Mouse (Mus musculus): ENCODE data around the gene Mcub.

- 0 out of 2 replicates have a peak, but pooled peaks have one; percentile 3 for TF ChIP-seq CTCF (IDR thresholded peaks at IDR 0.05; ENCODE audit: low read depth)
- no peak for TF ChIP-seq EP300 (IDR thresholded peaks at IDR 0.05; ENCODE audit: low read depth)
Measured at GRCm38 (mm10) chr3:129901271-129901809, 68.7 kb downstream of the Mcub start, which contains the start of gene Casp6.
